Mouse (Mus musculus) granulocyte monocyte progenitor cell, adult 5-6 weeks (primary cell): Measurements from ENCODE around the gene Ksr2. TPM values are rescaled to one million over a fixed set of nuclear protein-coding genes. Genes with fewer than 3 reads are reported as not detected.
"Not testable (repeated sequence)": the region's sequence is repeated elsewhere in the genome, so short reads cannot be mapped to it uniquely, and the experiment has no call there.

ENCODE experiments used
- ATAC-seq: replicated peaks from 2 replicates; pipeline ENCODE4 v1.8.0; 2016; ENCODE audit warnings: mild to moderate bottlenecking, moderate TSS enrichment, inconsistent platforms; ENCODE audit not compliant: poor library complexity, severe bottlenecking
- total RNA-seq, 2 experiments: library from RNA; stranded (forward) in 1 of 2; stranded (reverse) in 1 of 2; fragments of 200-712, 200-1000 nt in 1 of 2; fragments of >200 nt in 1 of 2; fragmentation: Nextera tagmentation in 1 of 2; gene quantifications; 2 replicates each; pipeline ENCODE4 v1.2.3; 2014 to 2017

Ksr2 gene
- total RNA-seq, 2 experiments from 2014 or later, result 0.21 to 2.0 TPM

GRCm38 (mm10) chr5:117403609-117404008 lies 10.2 kb upstream of the Ksr2 start:
- ATAC-seq, result no peak

GRCm38 (mm10) chr5:117404671-117405070 lies 9.1 kb upstream of the Ksr2 start:
- not testable (repeated sequence) for ATAC-seq

- peak; percentile 89 for ATAC-seq
Observed at GRCm38 (mm10) chr5:117408216-117408615, 5.6 kb upstream of the Ksr2 start.

- ATAC-seq, result no peak
Observed at GRCm38 (mm10) chr5:117409369-117409768, 4.4 kb upstream of the Ksr2 start.

GRCm38 (mm10) chr5:117414611-117415010 lies 811 bp downstream of the Ksr2 start:
- ATAC-seq, result no peak

GRCm38 (mm10) chr5:117415011-117415912 lies 1.5 kb downstream of the Ksr2 start:
- no peak for ATAC-seq

GRCm38 (mm10) chr5:117417442-117417841 lies 3.6 kb downstream of the Ksr2 start:
- peak; percentile 87 for ATAC-seq

- not testable (repeated sequence) for ATAC-seq
Observed at GRCm38 (mm10) chr5:117433501-117433900, 19.7 kb downstream of the Ksr2 start.

- ATAC-seq, result no peak
Observed at GRCm38 (mm10) chr5:117440261-117440660, 26.5 kb downstream of the Ksr2 start.

GRCm38 (mm10) chr5:117441242-117441842 lies 27.5 kb downstream of the Ksr2 start:
- no peak for ATAC-seq

GRCm38 (mm10) chr5:117442157-117442765 lies 28.5 kb downstream of the Ksr2 start:
- ATAC-seq, result no peak

GRCm38 (mm10) chr5:117443141-117443540 lies 29.3 kb downstream of the Ksr2 start:
- ATAC-seq, result no peak

GRCm38 (mm10) chr5:117443902-117444301 lies 30.1 kb downstream of the Ksr2 start:
- ATAC-seq, result no peak

- ATAC-seq, result peak; percentile 46
Observed at GRCm38 (mm10) chr5:117447698-117448097, 33.9 kb downstream of the Ksr2 start.

- no peak for ATAC-seq
Observed at GRCm38 (mm10) chr5:117452013-117452412, 38.2 kb downstream of the Ksr2 start.

- ATAC-seq, result no peak
Observed at GRCm38 (mm10) chr5:117455546-117455945, 41.7 kb downstream of the Ksr2 start.

GRCm38 (mm10) chr5:117457121-117457520 lies 43.3 kb downstream of the Ksr2 start:
- ATAC-seq, result no peak

GRCm38 (mm10) chr5:117457583-117457982 lies 43.8 kb downstream of the Ksr2 start:
- ATAC-seq, result no peak

GRCm38 (mm10) chr5:117458899-117459298 lies 45.1 kb downstream of the Ksr2 start:
- ATAC-seq, result no peak

GRCm38 (mm10) chr5:117460261-117460660 lies 46.5 kb downstream of the Ksr2 start:
- no peak for ATAC-seq

- no peak for ATAC-seq
Observed at GRCm38 (mm10) chr5:117467052-117467451, 53.3 kb downstream of the Ksr2 start.
